Mouse (Mus musculus) urinary bladder, postnatal 0 days (tissue): ENCODE measurements around the gene B4galt4. TPM values are rescaled to one million over a fixed set of nuclear protein-coding genes. Genes with fewer than 3 reads are reported as not detected.

Experiments
- polyA plus RNA-seq: library from polyadenylated mRNA; unstranded; fragments of >200 nt; fragmentation: Nextera tagmentation; extraction: Ambion mirVana; gene quantifications from 2 replicates; pipeline ENCODE4 v1.2.1, GENCODE M21; 2015

The B4galt4 gene
- polyA plus RNA-seq, result 15.1 and 15.4 TPM in 2 replicates

DNA sequence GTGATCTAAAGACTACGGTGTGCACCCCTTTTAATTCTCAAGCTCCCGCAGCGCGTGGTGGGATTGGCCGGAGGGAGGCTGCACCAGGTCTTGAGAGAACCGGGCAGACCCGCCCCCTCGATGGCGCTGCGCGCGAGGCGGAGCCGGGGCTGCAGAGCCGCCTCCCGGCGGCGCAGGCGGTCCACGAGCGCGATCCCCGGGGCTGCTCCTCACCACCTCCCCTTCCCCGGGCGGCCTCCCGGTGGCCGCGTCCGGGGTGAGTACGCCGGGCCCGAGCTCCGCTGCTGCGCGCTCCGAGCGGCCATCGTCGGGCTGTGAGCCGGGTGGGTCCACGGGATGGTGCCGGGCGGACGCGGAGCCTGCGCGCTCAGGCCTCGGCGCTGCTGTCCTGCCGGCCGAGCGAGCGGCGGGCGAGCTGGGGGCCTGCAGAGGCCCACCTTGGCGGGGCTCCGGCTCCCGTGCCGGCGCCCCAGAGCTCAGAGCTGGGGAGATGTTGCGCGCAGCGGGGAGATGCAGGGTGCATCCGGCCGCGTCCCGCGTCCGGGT lies at the start of gene B4galt4:
Gene B4galt4, plus strand, starts transcription at position 152 of the 546 bp plus-strand sequence.

GRCm38 (mm10) chr16:38712581-38713403 lies 29.3 kb upstream of the B4galt4 start, which contains the start of gene Arhgap31:
Gene Arhgap31 (minus strand): TSS chr16:38713274.

DNA sequence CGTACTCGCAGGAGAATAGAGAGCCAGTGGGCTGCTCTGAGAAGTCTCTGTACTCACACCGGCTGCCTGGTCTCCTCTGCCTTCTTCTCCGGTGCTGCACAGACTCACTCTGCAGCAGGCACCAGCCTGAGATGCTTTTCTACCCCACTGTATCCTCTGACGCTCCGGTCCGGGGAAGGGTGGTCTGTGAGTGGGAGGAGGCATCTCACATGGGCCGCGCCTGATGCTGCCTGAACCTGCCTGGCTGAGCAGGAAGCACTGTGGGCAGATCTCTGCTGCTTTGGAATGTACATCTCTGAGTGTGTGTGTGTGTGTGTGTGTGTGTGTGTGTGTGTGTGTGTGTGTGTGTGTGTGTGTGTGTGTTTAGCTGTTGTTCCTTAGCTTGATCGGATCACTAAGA lies 58.0 kb downstream of the B4galt4 start, which contains the start of gene Upk1b:
Gene Upk1b, minus strand, starts transcription at position 238 of the 400 bp plus-strand sequence.

Other genes starting within 250 kb of the B4galt4 start
- gene Timmdc1, start 219.6 kb upstream of the B4galt4 start, polyA plus RNA-seq, result 21.2 and 22.7 TPM in 2 replicates
- 21.2 and 24.0 TPM in 2 replicates for gene Poglut1, start 192.0 kb upstream of the B4galt4 start, polyA plus RNA-seq
- gene Tmem39a, start 183.6 kb upstream of the B4galt4 start, polyA plus RNA-seq, result 46.5 and 51.7 TPM in 2 replicates
- gene Arhgap31, start 29.0 kb upstream of the B4galt4 start, polyA plus RNA-seq, result 5.0 and 5.6 TPM in 2 replicates
- gene Upk1b, start 58.1 kb downstream of the B4galt4 start, polyA plus RNA-seq, result 1,589 and 1,755 TPM in 2 replicates
- gene 4930435E12Rik, start 86.5 kb downstream of the B4galt4 start, polyA plus RNA-seq, result not detected in 2 replicates
- gene Igsf11, start 150.4 kb downstream of the B4galt4 start, polyA plus RNA-seq, result 0.12 and 0.28 TPM in 2 replicates